Mouse (Mus musculus): ENCODE measurements around the gene Fgf9.

Fgf9 gene

GRCm38 (mm10) chr14:58152110-58152509, 81.8 kb downstream of the Fgf9 start:
- ChIA-PET CTCF (no interaction called here), POLR2A (no interaction called here)

GRCm38 (mm10) chr14:58153470-58154416, 83.4 kb downstream of the Fgf9 start:
- ChIA-PET CTCF (no interaction called here), POLR2A (no interaction called here)

GRCm38 (mm10) chr14:58160624-58161023, 90.3 kb downstream of the Fgf9 start:
- CTCF ChIA-PET, result no interaction called here
- POLR2A ChIA-PET, result no interaction called here
